Mouse (Mus musculus): ENCODE results near the gene Stx6. TPM values are rescaled to one million over a fixed set of nuclear protein-coding genes. Genes with fewer than 3 reads are reported as not detected.

The Stx6 gene
- polyA plus RNA-seq, 1 experiment from 2014 or later: 128 TPM

GRCm38 (mm10) chr1:155223849-155224554, 65.5 kb downstream of the Stx6 start:
- Histone ChIP-seq H3K27me3 (no peaks in the 10 kb centered on the region; the same call in 1 of the 2 replicates), H3K4me2 (replicated peaks) (no peak overlapping the region), H3K27ac (no peak overlapping the region), H3K9ac (replicated peaks) (no peak overlapping the region), H3K9me3 (no peaks in the 10 kb centered on the region), H3K4me3 (replicated peaks) (no peak overlapping the region), H3K36me3 (no peaks in the 10 kb centered on the region), H3K4me1 (replicated peaks) (peaks cover 60% of the 10 kb centered on the region)
- WGBS: 28% methylated on average over 16 of the region's 16 CpGs
- ATAC-seq: peak; percentile 78

DNA sequence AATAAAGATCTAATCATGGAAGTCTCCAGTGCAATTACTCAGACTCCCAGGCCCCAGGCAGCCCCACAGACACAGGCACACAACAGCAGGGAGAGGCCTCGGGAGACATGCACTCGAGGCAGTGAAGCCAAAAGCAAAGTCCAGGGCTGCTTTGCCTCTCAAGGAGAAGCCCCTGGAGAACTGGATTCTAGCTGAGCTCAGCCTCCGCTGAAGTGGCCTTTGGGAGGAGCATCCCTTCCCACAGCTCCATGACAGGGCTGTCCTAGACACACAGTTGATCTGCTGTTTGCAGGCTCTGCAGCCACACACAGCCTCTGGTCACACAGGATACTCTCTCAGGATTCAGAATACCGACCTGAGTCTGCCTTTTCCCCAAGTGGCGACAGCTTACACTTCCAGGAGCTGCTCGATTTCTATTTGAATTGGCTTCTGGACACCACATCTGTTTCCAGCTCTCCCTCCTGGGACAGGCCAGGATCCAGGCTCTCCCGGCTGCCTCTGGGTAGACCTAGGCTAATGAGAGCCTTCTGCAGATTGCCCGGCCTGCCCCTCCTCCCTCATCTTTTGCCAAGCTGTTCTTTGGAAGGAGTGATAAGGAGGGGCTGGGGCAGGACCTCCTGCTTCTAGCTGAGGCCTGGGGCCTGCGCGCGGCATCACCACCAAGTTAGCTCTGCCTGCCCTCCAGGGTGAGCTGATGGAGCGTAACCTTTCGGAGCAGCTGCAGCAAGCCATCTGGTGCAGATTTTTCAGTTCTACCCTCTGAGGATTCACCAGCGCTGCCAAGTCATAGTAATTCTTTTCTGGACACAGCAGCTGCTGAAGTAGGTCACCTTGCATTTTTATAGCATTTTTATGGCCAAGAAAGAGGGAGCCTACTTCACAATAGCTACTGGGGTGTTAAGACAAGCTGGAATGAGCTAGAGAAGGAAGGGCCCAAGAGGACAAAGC, 71.2 kb downstream of the Stx6 start:
- Histone ChIP-seq H3K4me3 (replicated peaks) (no peak overlapping the region), H3K9me3 (no peaks in the 10 kb centered on the region), H3K27me3 (no peaks in the 10 kb centered on the region; the same call in 1 of the 2 replicates), H3K27ac (peak overlapping the region; percentile 90), H3K9ac (replicated peaks) (peak overlapping the region; percentile 44; the same call in 1 of the 2 replicates), H3K36me3 (no peaks in the 10 kb centered on the region), H3K4me2 (replicated peaks) (peak overlapping the region; percentile 3; the same call in 1 of the 2 replicates), H3K4me1 (replicated peaks) (peaks cover 80% of the 10 kb centered on the region)
- ATAC-seq: peak; percentile 71
- WGBS: 8% methylated on average over 14 of the region's 14 CpGs

- no peak for ATAC-seq
- Histone ChIP-seq H3K4me1 (replicated peaks) (peaks cover 97% of the 10 kb centered on the region), H3K4me2 (replicated peaks) (no peak overlapping the region), H3K9ac (replicated peaks) (no peak overlapping the region), H3K36me3 (no peaks in the 10 kb centered on the region), H3K27me3 (no peaks in the 10 kb centered on the region), H3K27ac (peak overlapping the region; percentile 96), H3K4me3 (replicated peaks) (no peak overlapping the region), H3K9me3 (no peaks in the 10 kb centered on the region)
- WGBS: 36% methylated on average over 12 of the region's 12 CpGs
Measured at GRCm38 (mm10) chr1:155232385-155232784, 73.9 kb downstream of the Stx6 start.

GRCm38 (mm10) chr1:155232786-155233185, 74.3 kb downstream of the Stx6 start:
- Histone ChIP-seq H3K4me2 (replicated peaks) (no peak overlapping the region), H3K9me3 (no peaks in the 10 kb centered on the region), H3K9ac (replicated peaks) (no peak overlapping the region), H3K4me3 (replicated peaks) (no peak overlapping the region), H3K4me1 (replicated peaks) (peaks cover 99% of the 10 kb centered on the region), H3K27ac (peak overlapping the region; percentile 96), H3K36me3 (no peaks in the 10 kb centered on the region), H3K27me3 (no peaks in the 10 kb centered on the region)
- 75% methylated on average over 6 of the region's 6 CpGs for WGBS
- ATAC-seq: no peak

- 87% methylated on average over 9 of the region's 9 CpGs for WGBS
- no peak for ATAC-seq
- H3K4me2 ChIP-seq (replicated peaks): 0 out of 2 replicates have a peak overlapping the region, but pooled peaks have one; percentile 0
- H3K4me1 ChIP-seq (replicated peaks): peaks cover 94% of the 10 kb centered on the region
- no peaks in the 10 kb centered on the region for H3K27me3 ChIP-seq
- H3K36me3 ChIP-seq: no peaks in the 10 kb centered on the region
- H3K27ac ChIP-seq: peak overlapping the region; percentile 96
- H3K9me3 ChIP-seq: no peaks in the 10 kb centered on the region
- H3K9ac ChIP-seq (replicated peaks): peak overlapping the region; percentile 17; the same call in 1 of the 2 replicates
- no peak overlapping the region for H3K4me3 ChIP-seq (replicated peaks)
Measured at GRCm38 (mm10) chr1:155233378-155233777, 74.9 kb downstream of the Stx6 start.

- 13% methylated on average over 14 of the region's 14 CpGs for WGBS
- H3K4me2 ChIP-seq (replicated peaks): 0 out of 2 replicates have a peak overlapping the region, but pooled peaks have one; percentile 0
- no peaks in the 10 kb centered on the region for H3K9me3 ChIP-seq
- H3K27me3 ChIP-seq: no peaks in the 10 kb centered on the region
- H3K27ac ChIP-seq: peak overlapping the region; percentile 96
- no peak overlapping the region for H3K4me3 ChIP-seq (replicated peaks)
- peak; percentile 51 for ATAC-seq
- peaks cover 90% of the 10 kb centered on the region for H3K4me1 ChIP-seq (replicated peaks)
- no peaks in the 10 kb centered on the region for H3K36me3 ChIP-seq
- peak overlapping the region; percentile 17 for H3K9ac ChIP-seq (replicated peaks)
Measured at GRCm38 (mm10) chr1:155233931-155234607, 75.6 kb downstream of the Stx6 start.

- Histone ChIP-seq H3K4me3 (replicated peaks) (no peak overlapping the region), H3K27me3 (no peaks in the 10 kb centered on the region), H3K9me3 (no peaks in the 10 kb centered on the region), H3K27ac (peak overlapping the region; percentile 96), H3K4me2 (replicated peaks) (no peak overlapping the region), H3K36me3 (no peaks in the 10 kb centered on the region), H3K4me1 (replicated peaks) (peaks cover 82% of the 10 kb centered on the region), H3K9ac (replicated peaks) (no peak overlapping the region)
- 47% methylated on average over 2 of the region's 2 CpGs for WGBS
- no peak for ATAC-seq
Measured at GRCm38 (mm10) chr1:155235641-155236040, 77.1 kb downstream of the Stx6 start.

- H3K36me3 ChIP-seq: no peaks in the 10 kb centered on the region
- ATAC-seq: no peak
- no peak overlapping the region for H3K4me3 ChIP-seq (replicated peaks)
- WGBS: 28% methylated on average over 13 of the region's 13 CpGs
- peak overlapping the region; percentile 96 for H3K27ac ChIP-seq
- peaks cover 73% of the 10 kb centered on the region for H3K4me1 ChIP-seq (replicated peaks)
- H3K9ac ChIP-seq (replicated peaks): 0 out of 2 replicates have a peak overlapping the region, but pooled peaks have one; percentile 0
- no peaks in the 10 kb centered on the region for H3K9me3 ChIP-seq
- H3K27me3 ChIP-seq: no peaks in the 10 kb centered on the region
- no peak overlapping the region for H3K4me2 ChIP-seq (replicated peaks)
Measured at GRCm38 (mm10) chr1:155236306-155237024, 78.0 kb downstream of the Stx6 start.

GRCm38 (mm10) chr1:155237390-155237789, 78.9 kb downstream of the Stx6 start:
- no peak overlapping the region for H3K4me3 ChIP-seq (replicated peaks)
- H3K9ac ChIP-seq (replicated peaks): 0 out of 2 replicates have a peak overlapping the region, but pooled peaks have one; percentile 0
- no peaks in the 10 kb centered on the region for H3K9me3 ChIP-seq
- peaks cover 64% of the 10 kb centered on the region for H3K4me1 ChIP-seq (replicated peaks)
- no peak overlapping the region for H3K4me2 ChIP-seq (replicated peaks)
- H3K36me3 ChIP-seq: no peaks in the 10 kb centered on the region
- WGBS: 67% methylated on average over 11 of the region's 11 CpGs
- 0 out of 2 replicates have a peak overlapping the region, but pooled peaks have one; percentile 41 for H3K27ac ChIP-seq
- ATAC-seq: no peak
- no peaks in the 10 kb centered on the region for H3K27me3 ChIP-seq

GRCm38 (mm10) chr1:155238126-155238525, 79.6 kb downstream of the Stx6 start:
- no peak overlapping the region for H3K9ac ChIP-seq (replicated peaks)

GRCm38 (mm10) chr1:155239169-155239568, 80.7 kb downstream of the Stx6 start:
- Histone ChIP-seq H3K27ac (0 out of 2 replicates have a peak overlapping the region, but pooled peaks have one; percentile 47), H3K9ac (replicated peaks) (no peak overlapping the region)

More at GRCm38 (mm10) chr1:155238126-155238525, 79.6 kb downstream of the Stx6 start:
- ATAC-seq: no peak
- Histone ChIP-seq H3K4me1 (replicated peaks) (peaks cover 57% of the 10 kb centered on the region), H3K27ac (no peak overlapping the region), H3K9me3 (no peaks in the 10 kb centered on the region), H3K4me3 (replicated peaks) (no peak overlapping the region), H3K27me3 (peaks cover 2% of the 10 kb centered on the region), H3K4me2 (replicated peaks) (no peak overlapping the region), H3K36me3 (no peaks in the 10 kb centered on the region)
- 81% methylated on average over 5 of the region's 5 CpGs for WGBS

More at GRCm38 (mm10) chr1:155239169-155239568, 80.7 kb downstream of the Stx6 start:
- H3K27me3 ChIP-seq: peaks cover 7% of the 10 kb centered on the region
- WGBS: 51% methylated on average over 4 of the region's 4 CpGs
- no peaks in the 10 kb centered on the region for H3K9me3 ChIP-seq
- no peak for ATAC-seq
- no peak overlapping the region for H3K4me3 ChIP-seq (replicated peaks)
- H3K36me3 ChIP-seq: no peaks in the 10 kb centered on the region
- H3K4me1 ChIP-seq (replicated peaks): peaks cover 54% of the 10 kb centered on the region
- H3K4me2 ChIP-seq (replicated peaks): no peak overlapping the region
